10 mouse cellular contexts compared by ENCODE assay signal in the genomic region with DNA sequence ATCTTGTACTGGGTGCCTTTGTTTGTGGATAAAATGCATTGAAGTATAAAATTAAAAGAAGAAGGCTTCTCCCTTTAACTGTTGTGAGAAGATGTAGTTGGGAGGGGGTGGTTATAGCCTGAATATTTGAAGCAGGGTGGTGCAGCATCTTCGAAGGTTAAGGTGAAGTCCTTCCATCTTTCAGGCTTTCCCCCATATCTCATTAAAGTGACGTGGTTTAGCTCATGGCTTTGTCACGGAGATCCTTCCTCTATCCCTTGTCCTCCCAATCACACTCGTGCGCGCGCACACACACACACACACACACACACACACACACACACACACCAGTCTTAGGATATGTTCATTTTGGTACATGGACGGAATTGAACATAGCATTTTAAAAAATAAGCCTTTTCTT. TPM values are rescaled to one million over a fixed set of nuclear protein-coding genes. Genes with fewer than 3 reads are reported as not detected.
A peak's percentile ranks its signal among the peaks of the same experiment; 100 is the strongest.
DNase-seq lines count a peak whose midpoint lies in the region; ATAC-seq and TF ChIP-seq lines count a peak whose summit lies in the region.
"Had no signal": no experiment of that assay in that cellular context is flagged by ENCODE, and none has a peak within 500 bp of the region (broad histone marks: within the 10 kb centered on the region; RNA-seq: fewer than 3 reads in every experiment).

No protein-coding gene starts in this region.

- no peaks in the 10 kb centered on the region for H3K9me3 ChIP-seq in heart, embryonic 13.5 days
- no peaks in the 10 kb centered on the region for H3K9me3 ChIP-seq in neural tube, embryonic 11.5 days (ENCODE audit: control insufficient read depth, low read length)
- H3K9me3 ChIP-seq in limb, embryonic 12.5 days, result no peaks in the 10 kb centered on the region

- WGBS in heart, embryonic 13.5 days, result 50% methylated on average over 8 of the region's 8 CpGs
- 81% methylated on average over 8 of the region's 8 CpGs for WGBS in neural tube, embryonic 11.5 days
- WGBS in limb, embryonic 12.5 days, result 86% methylated on average over 8 of the region's 8 CpGs
- 91% methylated on average over 8 of the region's 8 CpGs for WGBS in thymus, adult 2 months

- no peak for ATAC-seq in heart, embryonic 13.5 days (ENCODE audit: extremely low read depth, insufficient number of reproducible peaks, low FRiP score, low TSS enrichment)
- no peak for ATAC-seq in neural tube, embryonic 11.5 days (ENCODE audit: insufficient read depth, low FRiP score, low TSS enrichment)
- no peak for ATAC-seq in limb, embryonic 12.5 days (ENCODE audit: insufficient number of reproducible peaks, insufficient read depth, low FRiP score, low TSS enrichment, low read depth)
- ATAC-seq: liver, postnatal 0 days had no signal

- peak overlapping the region; percentile 99 for H3K9ac ChIP-seq in heart, embryonic 13.5 days
- no peak overlapping the region for H3K9ac ChIP-seq in neural tube, embryonic 11.5 days (ENCODE audit: low read length)
- H3K9ac ChIP-seq in limb, embryonic 12.5 days (replicated peaks), result no peak overlapping the region
- H3K9ac ChIP-seq: liver, postnatal 0 days had no signal

- H3K4me1 ChIP-seq in heart, embryonic 13.5 days, result peaks cover 25% of the 10 kb centered on the region
- H3K4me1 ChIP-seq in neural tube, embryonic 11.5 days (ENCODE audit: control insufficient read depth, insufficient read depth, low read length), result peaks cover 10% of the 10 kb centered on the region
- H3K4me1 ChIP-seq in limb, embryonic 12.5 days (replicated peaks), result peaks cover 29% of the 10 kb centered on the region
- no peaks in the 10 kb centered on the region for H3K4me1 ChIP-seq in thymus, adult 2 months (replicated peaks; ENCODE audit: control insufficient read depth, insufficient read depth, low read length)

- H3K36me3 ChIP-seq in heart, embryonic 13.5 days, result peaks cover 22% of the 10 kb centered on the region
- H3K36me3 ChIP-seq in neural tube, embryonic 11.5 days (ENCODE audit: control insufficient read depth, insufficient read depth, low read length), result no peaks in the 10 kb centered on the region
- H3K36me3 ChIP-seq in limb, embryonic 12.5 days, result peaks cover 23% of the 10 kb centered on the region
- no peaks in the 10 kb centered on the region for H3K36me3 ChIP-seq in thymus, adult 2 months (ENCODE audit: control insufficient read depth, insufficient read depth, low read length)

- no peak for DNase-seq in heart, adult 11 months
- DNase-seq in neural tube, embryonic 11.5 days (ENCODE audit: low spot score), result no peak
- no peak for DNase-seq in neural tube, embryonic 10.5 days (ENCODE audit: extremely low spot score, low spot score)
- no peak for DNase-seq in right cerebral cortex, postnatal 36 days (ENCODE audit: low spot score in 2 of 2)
- DNase-seq in lung, adult 18-20 months, result no peak
- no peak for DNase-seq in thymus, adult 2 months
- DNase-seq: gastrocnemius, adult 2 months; liver, postnatal 0 days had no signal

- no peak for TF ChIP-seq POLR2A in thymus, adult 2 months (IDR thresholded peaks at IDR 0.05; ENCODE audit: control insufficient read depth, extremely low read depth, insufficient read depth, low read length, poor library complexity)

- peak overlapping the region; percentile 85 for H3K4me2 ChIP-seq in heart, embryonic 13.5 days
- peak overlapping the region; percentile 65; the same call in 1 of the 2 replicates for H3K4me2 ChIP-seq in neural tube, embryonic 11.5 days (ENCODE audit: low read depth)
- peak overlapping the region; percentile 95 for H3K4me2 ChIP-seq in limb, embryonic 12.5 days

- H3K27ac ChIP-seq in heart, embryonic 13.5 days (replicated peaks), result peak overlapping the region; percentile 98; the same call in 1 of the 2 replicates
- H3K27ac ChIP-seq in neural tube, embryonic 11.5 days (ENCODE audit: low read depth, low read length), result no peak overlapping the region
- H3K27ac ChIP-seq in limb, embryonic 12.5 days, result no peak overlapping the region
- no peak overlapping the region for H3K27ac ChIP-seq in thymus, adult 2 months (ENCODE audit: control insufficient read depth, insufficient read depth, low read length)
- H3K27ac ChIP-seq: gastrocnemius, adult 2 months had no signal

- peak overlapping the region; percentile 90 for H3K4me3 ChIP-seq in heart, embryonic 13.5 days
- H3K4me3 ChIP-seq in neural tube, embryonic 11.5 days (ENCODE audit: low read depth, low read length), result peak overlapping the region; percentile 73; the same call in 1 of the 2 replicates
- peak overlapping the region; percentile 85 for H3K4me3 ChIP-seq in limb, embryonic 12.5 days (replicated peaks)
- H3K4me3 ChIP-seq in thymus, adult 2 months (ENCODE audit: control insufficient read depth, insufficient read depth, low read length), result no peak overlapping the region

- H3K27me3 ChIP-seq in heart, embryonic 13.5 days (replicated peaks), result peaks cover 6% of the 10 kb centered on the region; the same call in 1 of the 2 replicates
- no peaks in the 10 kb centered on the region for H3K27me3 ChIP-seq in neural tube, embryonic 11.5 days (ENCODE audit: control insufficient read depth, insufficient read depth, low read length)
- 0 out of 2 replicates have a peak, but pooled peaks cover 5% of the 10 kb centered on the region for H3K27me3 ChIP-seq in limb, embryonic 12.5 days
- H3K27me3 ChIP-seq in thymus, adult 2 months (ENCODE audit: control insufficient read depth, insufficient read depth, low read length), result peaks cover 9% of the 10 kb centered on the region; the same call in 1 of the 2 replicates

- no peak for TF ChIP-seq CTCF in thymus, adult 2 months (IDR thresholded peaks at IDR 0.05; ENCODE audit: borderline replicate concordance, control insufficient read depth, extremely low read depth, insufficient read depth, low read length, poor library complexity)

RNA-seq across cellular contexts. Expression of a gene that starts 3.3 kb away (rescaled TPM):
- polyA plus RNA-seq in heart, embryonic 13.5 days (2015; fragmentation: Nextera tagmentation; extraction: Ambion mirVana), result 72.3 and 82.8 TPM in 2 replicates
- polyA plus RNA-seq in neural tube, embryonic 11.5 days (2014; fragmentation: Nextera tagmentation; extraction: Ambion mirVana), result 83.9 and 94.0 TPM in 2 replicates
- 121 and 134 TPM in 2 replicates for polyA plus RNA-seq in limb, embryonic 12.5 days (2016; fragmentation: Nextera tagmentation; extraction: Ambion mirVana)
- polyA plus RNA-seq in thymus, adult 2 months (2012; rRNA removed), result 0.70 and 1.1 TPM in 2 replicates

Comparison
In these comparisons a context has a peak if more than half of its experiments do, and no peak if none do; other contexts are left out.
1. RNA of a gene that starts 3.3 kb away (polyA plus RNA-seq): 121 to 134 TPM in limb, embryonic 12.5 days, 83.9 to 94.0 TPM in neural tube, embryonic 11.5 days and 72.3 to 82.8 TPM in heart, embryonic 13.5 days; 0.70 to 1.1 TPM in thymus, adult 2 months; every median in the first group is over 10 times any median in the second.
2. Peak in every context shown above with its lines, with median percentiles within 50 percentile points of each other: H3K4me2 ChIP-seq.